Mouse (Mus musculus) thymus, postnatal 0 days (tissue): ENCODE data around the gene Ascl3. TPM values are rescaled to one million over a fixed set of nuclear protein-coding genes. Genes with fewer than 3 reads are reported as not detected.

Experiments
- DNase-seq: peaks from one replicate; pipeline ENCODE4 v3.0.0-alpha.2; 2015; ENCODE audit warnings: low spot score
- polyA plus RNA-seq: library from polyadenylated mRNA; unstranded; fragments of >200 nt; fragmentation: Nextera tagmentation; extraction: Ambion mirVana; gene quantifications from 2 replicates; pipeline ENCODE4 v1.2.1, GENCODE M21; 2015

The Ascl3 gene
- polyA plus RNA-seq, 1 experiment from 2014 or later, result 0.21 TPM

DNA sequence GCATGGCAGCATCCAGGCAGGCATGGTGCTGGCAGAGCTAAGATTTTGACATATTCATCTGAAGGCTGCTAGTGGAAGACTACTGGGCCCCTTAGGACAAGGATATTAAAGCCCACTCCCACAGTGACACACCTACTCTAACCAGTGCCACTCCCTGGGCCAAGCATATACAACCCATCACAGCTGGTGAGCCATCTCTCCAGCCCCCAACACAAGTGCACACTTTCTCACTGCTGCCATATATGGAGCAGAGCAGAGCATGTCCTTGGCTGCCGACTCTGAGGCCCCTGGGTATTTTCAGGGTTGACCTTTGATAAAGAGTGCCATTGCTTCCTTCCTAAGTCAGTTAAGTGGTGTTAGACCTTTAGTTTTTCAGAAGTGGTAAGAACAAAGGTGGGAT, 21.5 kb downstream of the Ascl3 start:
- no peak for DNase-seq

DNA sequence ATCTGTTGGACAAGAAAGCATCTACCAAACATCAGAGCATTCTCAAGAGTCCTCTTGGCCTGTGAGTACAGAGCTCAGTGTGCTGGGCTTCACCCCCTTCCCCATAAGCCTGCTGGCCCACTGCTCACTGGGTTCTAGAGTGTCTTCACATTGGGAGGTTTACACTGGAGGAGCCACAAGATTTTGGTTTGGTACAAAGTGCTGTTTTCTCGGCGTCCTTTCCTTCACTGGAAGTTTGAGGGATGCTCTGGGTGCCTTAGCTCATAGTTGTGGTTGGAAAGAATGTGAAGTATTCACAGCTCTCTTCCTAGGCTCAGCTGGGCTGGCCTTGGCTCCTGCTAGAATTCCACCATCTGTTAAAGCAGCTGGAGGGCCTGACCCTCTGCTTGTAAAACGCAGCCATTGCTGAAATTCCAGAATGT, 22.6 kb downstream of the Ascl3 start:
- DNase-seq, result no peak

DNA sequence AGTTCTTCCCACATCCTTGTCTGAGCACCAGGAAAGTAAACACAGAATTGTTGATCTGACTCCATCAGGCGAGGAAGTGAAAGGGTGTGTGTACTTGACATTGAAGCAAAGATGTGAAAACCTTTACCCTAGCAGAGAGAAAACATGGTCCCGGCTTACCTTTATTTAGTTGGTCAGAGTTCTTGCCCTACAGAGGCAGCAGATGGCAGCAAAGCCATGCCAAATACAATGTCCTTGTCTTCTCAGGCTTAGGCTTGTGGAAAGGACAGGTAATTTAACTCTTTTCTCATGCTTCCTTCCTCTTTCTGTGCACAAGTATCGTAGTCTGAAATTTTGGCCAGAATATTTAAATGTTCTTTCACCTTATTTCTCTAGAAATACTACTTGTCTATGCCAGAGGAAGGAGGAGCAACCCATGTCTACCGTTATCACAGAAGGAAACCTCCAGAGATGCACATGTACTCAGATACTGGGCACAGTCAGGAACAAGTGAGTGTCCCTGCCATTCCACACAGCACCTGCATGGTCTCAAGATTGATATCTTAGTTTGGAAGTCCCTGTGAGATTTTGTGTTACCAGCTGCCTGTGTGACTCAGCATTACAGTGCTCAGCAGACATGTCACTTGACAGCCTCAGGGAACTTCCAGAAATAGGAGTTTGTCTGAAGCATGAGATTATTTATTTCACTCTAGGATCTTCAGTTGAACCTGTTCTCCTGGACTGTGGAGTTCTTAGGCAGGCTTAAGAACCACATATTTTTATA, 24.3 kb downstream of the Ascl3 start:
- peak; percentile 47 for DNase-seq

DNA sequence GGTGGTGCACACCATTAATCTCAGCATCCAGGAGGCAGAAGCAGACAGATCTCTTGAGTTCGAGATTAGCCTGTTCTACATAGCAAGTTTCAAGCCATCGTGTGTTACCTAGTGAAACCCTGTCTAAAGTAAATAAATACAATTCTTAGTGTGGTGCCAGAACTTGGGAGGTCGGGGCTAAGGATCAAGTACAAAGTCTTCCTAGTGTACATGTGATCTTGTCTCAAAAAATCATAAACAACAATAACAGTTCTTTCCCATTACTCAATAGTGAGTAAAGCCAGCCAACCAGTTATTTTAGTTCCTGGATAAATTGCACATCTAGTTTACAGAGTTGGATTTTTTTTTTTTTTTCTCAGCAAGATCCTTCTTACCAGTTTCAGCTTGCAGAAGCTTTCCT, 27.1 kb downstream of the Ascl3 start:
- DNase-seq, result no peak

DNA sequence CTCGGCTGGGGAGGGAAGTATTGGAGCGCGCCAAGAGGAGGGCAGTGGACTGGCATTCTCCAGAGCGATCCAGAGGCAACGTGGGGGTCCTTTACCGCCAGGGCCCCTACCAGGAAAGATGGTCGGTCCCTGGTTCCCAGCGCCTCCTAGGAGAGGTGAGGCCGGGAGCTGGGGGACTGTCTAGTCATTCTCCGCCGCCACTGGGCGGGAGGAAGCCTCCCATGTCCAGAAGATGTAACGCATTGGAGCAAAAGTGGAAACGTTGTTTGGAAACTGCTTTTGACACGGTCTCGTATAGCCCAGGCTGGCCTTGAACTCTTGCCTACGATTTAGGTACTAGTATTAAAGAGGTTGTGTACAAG, 27.5 kb downstream of the Ascl3 start:
- DNase-seq, result peak; percentile 15

DNA sequence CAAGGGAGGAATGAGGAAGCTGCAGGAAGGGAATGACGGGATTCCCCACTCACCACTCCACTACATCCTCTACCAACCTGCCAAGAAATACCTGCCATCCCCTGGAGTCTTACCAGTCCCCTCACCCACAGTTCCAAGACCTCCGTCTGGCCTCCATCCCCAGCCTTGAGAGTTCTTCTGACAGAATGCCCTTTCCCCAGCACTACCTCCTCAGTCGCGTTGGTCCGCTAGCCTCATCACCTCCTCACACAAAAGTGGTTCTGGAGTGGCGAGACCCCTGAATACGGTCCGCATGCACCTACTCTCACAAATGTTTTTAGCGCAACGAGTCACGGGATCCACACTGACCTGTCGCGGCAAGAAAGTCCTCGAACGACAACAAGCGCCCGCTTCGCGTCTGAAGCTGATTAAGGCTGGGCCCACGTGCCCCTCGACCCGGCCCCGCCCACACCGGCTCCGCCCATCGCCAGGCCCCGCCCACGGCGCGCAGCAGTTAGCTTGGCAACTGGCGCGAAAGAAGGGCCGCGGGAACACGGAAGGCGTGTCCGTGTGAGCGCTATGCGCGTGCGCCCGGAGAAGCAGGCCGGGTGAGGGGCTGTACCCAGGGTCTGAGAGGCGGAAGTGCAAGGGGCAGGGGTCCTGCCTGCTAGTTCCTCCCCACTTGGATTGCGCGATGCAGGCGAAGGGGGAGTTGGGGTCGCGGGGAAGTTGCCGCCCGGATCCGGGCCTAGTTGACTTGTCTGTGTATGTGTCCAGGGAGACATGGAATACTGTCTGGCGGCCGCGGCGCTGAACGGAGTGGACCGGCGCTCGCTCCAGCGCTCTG, 28.1 kb downstream of the Ascl3 start, which contains the start of the genes St5 and Akip1:
Gene St5, minus strand, starts transcription at position 416 of the 826 bp plus-strand sequence.
Gene Akip1, plus strand, starts transcription at position 501 of the 826 bp plus-strand sequence.
- peak; percentile 94 for DNase-seq

DNA sequence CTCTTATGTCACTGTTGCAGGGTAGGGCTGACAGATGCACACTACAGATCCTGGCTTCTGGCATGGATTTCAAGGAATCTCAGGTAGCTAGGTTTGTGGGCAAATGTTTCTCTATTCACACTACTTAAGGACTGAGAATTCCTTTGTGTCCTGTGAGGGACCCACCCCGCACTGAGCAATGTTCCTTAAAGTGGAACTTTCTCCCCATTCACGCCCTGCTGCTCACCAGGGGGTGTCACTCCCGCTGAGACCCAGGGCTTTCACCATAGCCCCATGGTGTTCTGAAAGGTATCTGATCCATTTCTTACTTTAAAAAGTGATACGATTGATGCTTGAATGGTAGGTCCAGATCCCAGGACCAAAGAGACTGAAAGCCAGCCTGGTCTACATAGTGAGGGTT, 28.8 kb downstream of the Ascl3 start:
- no peak for DNase-seq

DNA sequence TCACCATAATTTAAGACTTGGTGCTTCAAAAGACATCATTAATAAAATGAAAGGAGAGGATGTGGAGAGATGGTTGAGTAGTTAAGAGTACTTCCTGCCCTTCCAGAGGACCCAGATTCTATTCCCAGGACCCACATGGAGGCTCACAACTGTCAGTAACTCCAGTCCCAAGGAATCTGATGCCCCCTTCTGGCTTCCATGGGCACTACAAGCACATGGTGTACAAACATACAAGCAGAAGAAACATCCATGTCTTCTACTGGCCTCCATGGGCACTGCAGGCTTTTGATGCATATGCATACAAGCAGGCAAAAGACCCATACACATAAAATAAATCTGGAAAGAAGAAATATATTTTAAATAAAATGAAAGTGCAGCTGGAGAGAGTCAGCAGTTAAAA, 31.3 kb downstream of the Ascl3 start:
- DNase-seq, result no peak

DNA sequence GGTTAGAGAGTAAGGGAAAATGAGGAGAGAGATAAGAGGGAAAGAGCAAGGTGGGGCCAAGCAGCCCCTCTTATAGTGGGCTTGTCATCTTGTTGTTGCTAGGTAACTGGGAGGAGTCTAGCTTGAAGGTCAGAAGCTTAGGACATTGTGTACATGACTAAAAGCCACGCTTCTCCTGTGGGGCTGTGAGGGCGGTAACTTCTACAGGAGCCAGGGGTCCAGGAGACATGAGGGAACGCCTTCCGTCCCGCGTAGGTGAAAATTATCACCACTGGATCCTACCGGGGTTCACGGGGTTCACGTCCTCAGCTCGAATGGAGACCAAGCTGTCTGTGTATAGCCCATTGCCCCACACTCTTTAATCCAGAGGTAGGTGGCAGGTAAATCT, 36.2 kb downstream of the Ascl3 start:
- DNase-seq, result no peak

DNA sequence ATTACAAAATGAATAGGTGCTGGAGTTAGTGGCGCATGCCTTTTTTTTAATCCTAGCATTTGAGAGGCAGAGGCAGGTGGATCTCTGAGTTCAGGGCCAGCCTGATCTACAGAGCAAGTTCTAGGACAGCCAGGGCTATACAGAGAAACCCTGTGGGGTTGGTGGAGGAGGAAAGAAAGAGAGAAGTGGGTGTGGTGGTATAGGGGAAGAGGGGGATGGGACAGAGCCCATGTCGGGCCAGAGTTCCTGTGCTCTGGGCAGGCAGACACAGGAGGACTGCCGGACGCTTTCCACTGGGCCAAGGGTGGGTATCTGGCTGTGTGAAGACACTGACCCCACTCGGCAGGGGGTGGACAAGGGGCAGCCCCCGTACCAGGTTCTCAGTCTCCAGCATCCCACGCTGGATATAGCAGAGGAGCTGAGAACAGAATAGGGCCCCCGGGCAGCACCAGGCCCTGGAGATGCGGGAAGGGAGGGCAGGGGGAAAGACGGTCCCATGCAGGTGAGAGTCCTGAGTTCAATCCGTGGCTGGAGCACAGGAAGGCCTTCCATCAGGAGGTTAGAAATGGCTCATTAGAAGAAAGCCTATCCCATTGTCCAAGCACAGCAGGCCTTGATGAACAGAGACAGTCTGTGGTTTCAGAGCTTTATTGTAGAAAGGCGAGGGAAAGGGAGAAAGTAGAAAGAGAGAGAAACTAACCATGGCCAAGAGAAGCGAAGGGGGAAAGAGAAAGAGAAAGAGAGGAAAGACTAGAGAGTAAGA, 36.8 kb downstream of the Ascl3 start:
- DNase-seq, result no peak

DNA sequence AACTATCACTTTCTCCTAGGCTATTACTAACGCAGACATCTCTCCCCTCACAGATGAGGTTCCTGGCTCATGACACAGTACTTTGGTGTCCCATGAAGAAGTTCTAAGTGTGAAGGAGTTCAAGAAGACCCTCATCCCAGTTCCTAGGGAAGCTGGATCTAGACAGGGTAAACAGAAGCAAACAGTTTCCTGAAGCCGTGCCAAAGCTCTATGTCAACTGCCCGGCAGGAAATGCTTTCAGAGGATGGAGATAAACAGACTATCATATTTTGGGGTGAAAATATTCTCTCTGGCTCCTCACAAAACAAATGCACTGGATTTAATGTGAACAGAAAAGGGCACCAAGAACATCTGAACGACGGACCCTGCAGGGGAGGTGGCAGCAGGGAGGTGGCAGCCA, 40.6 kb downstream of the Ascl3 start:
- no peak for DNase-seq

DNA sequence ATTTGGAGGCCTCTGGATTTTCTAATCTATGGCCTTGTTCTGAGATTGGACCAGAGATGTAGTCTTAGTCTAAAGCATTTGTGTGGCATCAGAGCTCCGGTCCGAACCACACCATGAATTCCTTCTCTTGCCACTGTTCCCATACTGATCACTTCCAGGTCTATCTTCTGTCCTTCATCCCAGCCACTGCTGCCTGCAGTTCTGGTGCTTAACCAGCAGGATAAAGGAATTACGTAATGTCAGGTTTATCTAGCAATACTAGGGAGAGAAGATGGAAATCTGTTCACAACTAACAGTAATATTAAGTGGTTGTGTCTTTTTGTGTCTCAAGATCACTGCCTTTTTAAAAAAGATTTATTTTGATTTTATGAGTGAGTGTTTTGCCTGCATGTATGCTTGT, 41.4 kb downstream of the Ascl3 start:
- no peak for DNase-seq

DNA sequence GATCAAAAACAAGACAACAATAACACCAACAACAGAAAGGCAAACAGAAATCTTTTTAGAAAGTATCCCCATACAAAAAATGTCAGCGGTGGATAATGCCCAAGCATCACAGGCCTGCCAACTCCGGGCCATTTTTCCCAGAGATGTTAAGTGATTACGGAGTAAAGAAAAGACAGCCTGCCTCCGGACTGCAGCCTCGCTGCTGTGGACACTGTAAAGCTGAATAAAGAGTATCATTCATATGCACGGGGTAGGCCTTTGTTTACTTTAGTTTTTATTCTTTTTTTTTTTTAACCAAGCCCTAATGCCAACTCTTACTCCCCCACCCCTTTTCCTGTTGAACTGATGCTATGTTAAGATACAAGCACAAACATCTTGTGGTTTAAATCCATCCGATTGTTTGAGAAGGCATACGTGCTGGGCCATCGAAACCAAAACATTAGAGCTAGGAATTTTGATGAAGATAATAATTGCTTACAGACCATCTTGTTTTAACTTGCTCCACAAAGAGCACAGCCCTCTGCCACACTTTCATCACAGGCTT, 44.9 kb downstream of the Ascl3 start:
- no peak for DNase-seq

DNA sequence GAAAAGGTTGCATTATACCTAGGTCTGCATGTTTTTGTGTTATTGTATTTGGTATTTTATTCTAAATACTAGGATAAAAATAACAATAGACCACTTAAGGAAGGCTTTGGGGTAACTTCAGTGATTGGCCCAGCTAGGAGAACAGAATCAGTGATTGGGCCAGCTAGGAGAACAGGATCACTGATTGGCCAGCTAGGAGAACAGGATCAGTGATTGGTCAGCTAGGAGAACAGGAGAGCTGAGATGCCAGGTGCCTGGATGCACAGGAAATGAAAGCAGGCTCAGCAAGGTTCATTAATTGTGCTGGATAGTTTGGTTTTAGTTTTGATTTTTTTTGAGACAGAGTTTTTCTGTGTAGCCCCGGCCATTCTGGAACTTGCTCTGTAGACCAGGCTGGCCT, 50.6 kb downstream of the Ascl3 start:
- no peak for DNase-seq

DNA sequence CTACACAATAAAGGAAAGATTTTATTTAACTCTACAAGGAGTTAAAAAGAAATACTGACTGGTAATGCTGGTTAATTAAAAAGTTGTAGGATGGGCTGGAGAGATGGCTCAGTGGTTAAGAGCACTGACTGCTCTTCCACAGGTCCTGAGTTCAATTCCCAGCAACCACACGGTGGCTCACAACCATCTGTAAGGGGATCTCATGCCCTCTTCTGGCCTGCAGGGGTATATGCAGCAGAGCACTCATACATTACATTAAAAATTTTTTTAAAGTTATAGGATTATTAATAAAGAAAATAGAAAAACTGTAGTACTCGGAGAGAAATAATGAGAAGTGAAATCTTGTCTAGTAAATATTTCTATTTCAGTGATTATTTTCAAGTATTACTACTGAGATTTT, 51.2 kb downstream of the Ascl3 start:
- no peak for DNase-seq

Other genes with a start within 250 kb of the Ascl3 start
- 0.03 and 0.07 TPM in 2 replicates for gene Trim66, start 223.6 kb downstream of the Ascl3 start, polyA plus RNA-seq
- 171 and 173 TPM in 2 replicates for gene Rpl27a, start 212.6 kb downstream of the Ascl3 start, polyA plus RNA-seq
- gene St5, start 28.1 kb downstream of the Ascl3 start, polyA plus RNA-seq, result 28.6 and 31.4 TPM in 2 replicates
- 44.6 and 47.5 TPM in 2 replicates for gene Akip1, start 28.0 kb downstream of the Ascl3 start, polyA plus RNA-seq
- 0.35 and 0.45 TPM in 2 replicates for gene BC051019, start 7.9 kb downstream of the Ascl3 start, polyA plus RNA-seq
- gene Tmem9b, start 21.1 kb upstream of the Ascl3 start, polyA plus RNA-seq, result 70.3 and 74.9 TPM in 2 replicates
- 0.15 and 0.30 TPM in 2 replicates for gene Nrip3, start 50.3 kb upstream of the Ascl3 start, polyA plus RNA-seq
- gene Scube2, start 134.0 kb upstream of the Ascl3 start, polyA plus RNA-seq, result 0.06 TPM in 1 of 2 replicates, not detected in the other
- 9.4 and 9.5 TPM in 2 replicates for gene Dennd5a, start 228.7 kb upstream of the Ascl3 start, polyA plus RNA-seq